Mouse (Mus musculus): Measurements from ENCODE around the gene 1700024P04Rik. TPM values are rescaled to one million over a fixed set of nuclear protein-coding genes. Genes with fewer than 3 reads are reported as not detected.
A peak's percentile ranks its signal among the peaks of the same experiment; 100 is the strongest.

The 1700024P04Rik gene
- not detected in 2 replicates for polyA plus RNA-seq (2015; fragmentation: Nextera tagmentation; extraction: Ambion mirVana)

DNA sequence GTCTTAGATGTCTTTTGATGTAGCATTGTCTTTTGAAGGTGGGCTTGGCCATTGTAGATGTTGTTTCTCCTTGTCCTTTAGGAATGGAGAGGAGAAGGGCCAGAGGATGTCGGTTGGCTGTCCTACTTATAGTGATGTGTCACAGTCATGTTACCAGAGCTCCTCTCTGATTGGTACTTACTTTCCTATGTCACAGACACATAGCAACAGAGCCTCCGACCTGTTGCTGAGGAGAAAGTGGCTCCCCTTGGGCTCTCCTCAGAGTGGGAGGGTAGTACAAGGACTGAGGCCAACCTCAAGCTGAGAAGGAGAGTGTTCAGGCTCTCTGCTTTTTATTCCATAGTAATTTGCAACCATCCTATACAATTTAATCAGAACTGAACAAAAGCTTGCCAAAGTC is at the start of gene 1700024P04Rik:
Gene 1700024P04Rik (minus strand): TSS at position 101 of the 400 bp plus-strand sequence.
- H3K9me3 ChIP-seq: no peaks in the 10 kb centered on the region
- no peak for ATAC-seq (ENCODE audit: insufficient read depth, low FRiP score, low read depth)
- H3K4me1 ChIP-seq: no peaks in the 10 kb centered on the region
- 64% methylated on average over 2 of the region's 2 CpGs for WGBS
- no peaks in the 10 kb centered on the region for H3K36me3 ChIP-seq
- no peak within 1 kb of the TSS for H3K4me2 ChIP-seq
- H3K9ac ChIP-seq: no peak within 1 kb of the TSS
- H3K27me3 ChIP-seq (replicated peaks): no peaks in the 10 kb centered on the region
- H3K4me3 ChIP-seq (replicated peaks): no peak within 1 kb of the TSS
- no peak within 1 kb of the TSS for H3K27ac ChIP-seq

DNA sequence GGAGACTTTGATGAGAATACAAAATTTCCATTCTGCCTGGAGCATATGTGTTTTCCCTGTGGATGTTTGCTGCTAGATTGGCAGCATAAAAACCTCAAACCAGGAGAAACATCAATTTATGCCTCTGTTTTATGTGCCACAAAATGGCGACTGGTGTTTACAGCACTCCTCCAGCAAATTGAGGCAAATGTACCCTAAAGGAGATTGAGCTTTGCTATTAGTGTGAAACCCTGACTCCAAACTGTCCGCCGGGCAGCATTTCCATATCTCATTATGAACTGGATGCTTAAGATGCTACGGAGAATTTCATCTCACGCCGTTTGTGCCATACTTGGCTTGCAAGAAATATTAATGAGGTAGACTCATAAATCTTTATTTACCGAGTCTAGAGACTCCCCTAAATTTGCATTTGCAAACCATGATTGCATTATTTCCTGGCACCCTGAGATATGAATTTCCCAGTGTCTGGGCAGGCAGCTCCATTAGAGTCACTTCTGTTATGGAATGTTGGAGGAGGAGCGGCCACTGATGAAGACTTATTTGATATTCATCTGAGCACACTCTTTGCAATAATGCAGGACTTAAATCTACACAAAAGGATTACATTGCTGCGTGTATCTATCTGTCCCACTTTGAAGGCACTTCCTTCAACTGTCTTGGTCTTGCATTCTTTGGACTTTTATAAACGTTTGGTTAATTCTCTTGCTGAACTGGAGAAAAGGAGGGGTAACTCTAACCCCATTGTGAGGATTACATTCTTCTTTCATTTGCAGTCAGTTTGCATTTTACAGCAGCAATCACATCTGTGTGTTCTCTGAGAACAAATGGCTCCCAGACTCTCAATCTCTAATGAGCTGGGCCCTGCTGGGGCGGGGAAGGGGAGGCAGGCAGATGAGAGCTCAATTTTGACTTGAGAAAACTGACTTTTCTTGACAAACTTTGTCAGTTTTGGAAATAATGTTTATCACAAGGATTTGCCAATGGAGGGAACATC is 47.2 kb upstream of the 1700024P04Rik start:
- H3K9ac ChIP-seq: no peak overlapping the region
- ATAC-seq (ENCODE audit: insufficient read depth, low FRiP score, low read depth): no peak
- H3K4me3 ChIP-seq (replicated peaks): no peak overlapping the region
- WGBS: 63% methylated on average over 11 of the region's 11 CpGs
- no peaks in the 10 kb centered on the region for H3K36me3 ChIP-seq
- no peaks in the 10 kb centered on the region for H3K4me1 ChIP-seq
- no peaks in the 10 kb centered on the region for H3K27me3 ChIP-seq (replicated peaks)
- H3K27ac ChIP-seq: no peak overlapping the region
- no peaks in the 10 kb centered on the region for H3K9me3 ChIP-seq
- no peak overlapping the region for H3K4me2 ChIP-seq

DNA sequence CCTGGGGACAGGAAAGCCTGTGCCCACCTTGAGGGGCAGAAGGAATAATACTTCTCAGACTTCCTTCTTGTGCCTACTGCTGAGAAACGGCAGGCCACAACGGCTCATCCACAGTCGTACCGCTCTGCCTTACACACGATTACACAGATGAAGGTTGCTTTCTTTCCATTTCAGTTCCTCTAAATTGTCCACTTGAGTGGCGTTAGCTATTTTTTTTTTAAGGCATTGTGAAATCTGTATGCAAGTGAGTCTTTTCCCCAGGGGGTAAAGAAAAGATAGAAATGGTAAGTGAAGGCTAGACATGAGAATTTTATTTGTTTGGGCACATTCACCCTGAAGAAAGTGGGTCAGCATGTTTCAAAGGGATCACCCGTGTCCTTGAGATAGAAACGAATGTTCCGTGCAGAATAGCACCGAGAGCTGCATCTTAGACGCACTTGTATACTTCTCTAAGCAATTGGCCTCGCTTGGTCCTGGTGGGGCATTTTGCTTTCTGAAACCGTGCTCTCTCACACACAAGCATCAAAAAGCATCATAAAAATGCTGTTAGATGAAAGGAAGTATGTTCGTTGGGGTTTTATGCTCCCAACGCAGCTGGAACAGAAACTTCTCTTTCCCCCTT is 46.3 kb upstream of the 1700024P04Rik start:
- 78% methylated on average over 15 of the region's 15 CpGs for WGBS
- Histone ChIP-seq H3K9ac (no peak overlapping the region), H3K27ac (no peak overlapping the region), H3K4me1 (no peaks in the 10 kb centered on the region), H3K4me3 (replicated peaks) (no peak overlapping the region), H3K4me2 (no peak overlapping the region), H3K36me3 (no peaks in the 10 kb centered on the region), H3K9me3 (no peaks in the 10 kb centered on the region), H3K27me3 (replicated peaks) (no peaks in the 10 kb centered on the region)
- ATAC-seq (ENCODE audit: insufficient read depth, low FRiP score, low read depth): no peak

DNA sequence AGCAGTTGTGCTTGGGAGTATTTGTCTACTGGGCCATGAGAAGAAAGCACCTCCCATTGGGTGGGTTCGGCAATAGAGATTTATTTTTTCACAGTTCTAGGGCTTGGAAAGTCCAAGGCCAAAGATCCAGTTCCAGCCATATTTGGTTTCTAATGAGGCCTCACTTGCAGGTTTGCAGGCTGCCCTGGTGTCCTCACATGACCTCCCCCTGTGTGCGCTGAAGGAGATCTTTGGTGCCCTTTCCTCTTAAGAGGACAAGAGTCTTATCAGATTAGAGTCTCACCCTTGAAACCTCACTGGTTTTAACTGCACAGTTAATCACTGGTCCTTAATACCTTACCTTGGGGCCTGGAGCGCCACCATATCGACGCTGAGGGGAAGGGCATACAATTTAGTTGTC is 40.9 kb upstream of the 1700024P04Rik start:
- ATAC-seq (ENCODE audit: insufficient read depth, low FRiP score, low read depth): no peak
- no peak overlapping the region for H3K27ac ChIP-seq
- H3K9ac ChIP-seq: no peak overlapping the region
- H3K4me1 ChIP-seq: no peaks in the 10 kb centered on the region
- no peak overlapping the region for H3K4me3 ChIP-seq (replicated peaks)
- no peaks in the 10 kb centered on the region for H3K27me3 ChIP-seq (replicated peaks)
- H3K36me3 ChIP-seq: no peaks in the 10 kb centered on the region
- H3K9me3 ChIP-seq: no peaks in the 10 kb centered on the region
- no peak overlapping the region for H3K4me2 ChIP-seq
- WGBS: 74% methylated on average over 5 of the region's 5 CpGs

DNA sequence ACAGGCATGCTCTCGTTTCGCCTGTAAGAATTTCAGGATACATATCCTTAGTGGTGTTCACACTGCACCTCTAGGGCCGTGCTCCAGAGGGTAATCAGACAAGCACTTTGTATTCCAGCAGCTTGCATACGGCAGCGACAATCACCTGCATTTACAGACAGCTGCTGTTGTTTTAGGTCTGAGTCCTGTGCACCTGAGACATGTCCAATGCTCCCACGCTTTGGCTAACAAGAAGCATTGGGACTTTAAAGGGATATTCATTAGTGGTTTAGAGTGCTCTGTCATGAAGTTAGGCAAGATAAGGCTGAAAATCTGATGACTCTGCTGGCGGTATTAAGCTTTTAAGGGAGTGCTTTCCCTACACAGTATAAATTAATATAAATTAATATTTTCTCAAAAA is 37.7 kb upstream of the 1700024P04Rik start:
- no peaks in the 10 kb centered on the region for H3K27me3 ChIP-seq (replicated peaks)
- H3K4me3 ChIP-seq (replicated peaks): no peak overlapping the region
- no peak overlapping the region for H3K27ac ChIP-seq
- WGBS: 77% methylated on average over 7 of the region's 7 CpGs
- H3K9me3 ChIP-seq: no peaks in the 10 kb centered on the region
- no peak for ATAC-seq (ENCODE audit: insufficient read depth, low FRiP score, low read depth)
- no peaks in the 10 kb centered on the region for H3K36me3 ChIP-seq
- H3K4me2 ChIP-seq: no peak overlapping the region
- H3K4me1 ChIP-seq: no peaks in the 10 kb centered on the region
- no peak overlapping the region for H3K9ac ChIP-seq

DNA sequence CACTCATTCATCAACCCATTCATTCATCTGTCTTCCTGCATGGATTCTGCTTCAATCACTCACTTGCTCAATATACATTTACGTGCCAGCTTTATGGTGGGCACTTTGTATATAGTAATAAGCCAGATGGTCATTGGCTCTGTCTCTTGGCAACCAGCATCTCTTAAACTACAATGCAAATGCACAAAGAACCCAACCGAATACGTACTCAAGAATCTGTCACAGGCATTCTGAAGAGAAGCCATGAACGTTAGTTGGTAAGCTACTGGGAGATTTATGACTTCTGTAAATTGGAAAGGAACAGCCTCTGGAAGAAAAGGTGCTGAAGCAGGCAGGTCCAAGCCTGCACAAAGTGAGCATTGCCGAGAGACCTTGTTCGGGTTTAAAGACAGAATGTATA is 36.8 kb upstream of the 1700024P04Rik start:
- H3K4me2 ChIP-seq: no peak overlapping the region
- no peaks in the 10 kb centered on the region for H3K27me3 ChIP-seq (replicated peaks)
- no peaks in the 10 kb centered on the region for H3K36me3 ChIP-seq
- no peaks in the 10 kb centered on the region for H3K9me3 ChIP-seq
- H3K9ac ChIP-seq: no peak overlapping the region
- H3K4me1 ChIP-seq: no peaks in the 10 kb centered on the region
- H3K4me3 ChIP-seq (replicated peaks): no peak overlapping the region
- ATAC-seq (ENCODE audit: insufficient read depth, low FRiP score, low read depth): no peak
- 71% methylated on average over 6 of the region's 6 CpGs for WGBS
- no peak overlapping the region for H3K27ac ChIP-seq

DNA sequence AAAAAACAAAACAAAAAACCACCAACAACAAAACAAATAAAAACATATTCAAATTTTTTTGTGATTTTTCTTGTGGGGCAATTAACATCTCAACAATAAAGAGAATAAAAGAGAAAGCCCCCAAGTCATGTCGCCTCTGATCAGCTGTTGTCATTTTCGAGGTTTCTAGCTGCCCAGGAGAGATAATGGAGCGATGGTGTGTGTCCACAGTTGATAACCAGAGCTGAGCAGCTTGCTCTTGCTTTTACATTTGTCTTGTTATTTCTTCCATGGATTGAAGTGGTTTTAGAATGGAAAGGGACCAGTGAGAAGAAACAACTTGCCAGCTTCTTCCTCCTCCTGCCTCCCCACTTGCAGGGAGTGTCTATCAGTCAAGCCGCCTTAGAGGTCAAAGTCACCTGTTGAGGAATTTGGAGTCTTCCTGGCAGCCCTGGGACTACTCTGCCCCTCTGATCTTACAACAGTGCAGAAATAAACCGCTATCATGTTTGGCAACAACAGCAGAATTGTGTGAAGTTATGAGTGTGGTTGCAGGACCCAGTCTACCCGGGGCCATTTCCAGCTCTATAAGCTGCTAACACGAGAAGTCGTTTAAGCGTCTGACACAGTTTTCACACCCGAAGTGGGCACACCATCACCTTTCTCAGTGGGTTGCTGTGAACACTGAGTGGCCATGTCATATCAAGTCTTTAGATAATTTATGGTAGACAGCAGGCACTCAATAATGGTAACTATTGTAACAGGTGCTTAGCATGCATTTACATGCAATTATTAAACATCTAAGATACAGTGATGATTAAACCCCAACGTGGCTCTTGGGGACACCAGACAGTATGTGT is 35.7 kb upstream of the 1700024P04Rik start:
- Histone ChIP-seq H3K4me2 (no peak overlapping the region), H3K27ac (no peak overlapping the region), H3K9me3 (no peaks in the 10 kb centered on the region), H3K9ac (no peak overlapping the region), H3K4me3 (replicated peaks) (no peak overlapping the region), H3K27me3 (replicated peaks) (no peaks in the 10 kb centered on the region), H3K4me1 (no peaks in the 10 kb centered on the region), H3K36me3 (no peaks in the 10 kb centered on the region)
- WGBS: 79% methylated on average over 11 of the region's 11 CpGs
- peak; percentile 76; the same call in 1 of the 2 replicates for ATAC-seq (ENCODE audit: insufficient read depth, low FRiP score, low read depth)

DNA sequence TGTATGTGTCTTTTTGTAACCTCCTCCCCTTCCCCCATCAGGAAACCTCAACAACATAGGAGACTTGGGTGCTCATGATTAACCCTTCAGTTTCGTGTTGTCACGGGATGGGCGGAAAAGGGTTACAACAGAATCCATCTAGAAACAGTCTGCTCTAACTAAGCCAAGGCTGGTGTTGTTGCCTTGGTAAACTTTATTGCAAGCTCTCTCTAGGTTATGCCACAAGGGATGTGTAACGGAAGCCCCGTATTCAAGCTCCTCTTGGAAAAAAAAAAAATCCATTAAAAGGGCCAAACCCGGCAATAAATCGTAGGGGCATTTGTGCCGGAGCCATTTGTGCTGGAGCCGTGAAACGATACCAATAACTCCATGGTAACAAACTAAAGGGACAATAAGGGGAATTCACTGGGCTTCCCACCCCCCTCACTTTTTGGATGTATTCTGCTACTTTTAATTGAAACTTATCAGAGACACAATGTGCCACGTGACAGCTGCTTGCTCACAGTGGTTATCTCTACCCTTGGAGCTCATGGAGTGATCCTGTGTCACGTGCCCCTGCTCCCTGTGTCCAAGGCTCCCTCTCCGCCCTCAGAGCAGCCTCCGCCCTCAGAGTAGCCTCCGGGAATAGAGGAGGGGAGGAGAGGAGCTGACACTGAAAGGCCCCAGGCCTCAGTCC is 34.3 kb upstream of the 1700024P04Rik start:
- 0 out of 2 replicates have a peak overlapping the region, but pooled peaks have one; percentile 11 for H3K4me2 ChIP-seq
- WGBS: 65% methylated on average over 15 of the region's 15 CpGs

DNA sequence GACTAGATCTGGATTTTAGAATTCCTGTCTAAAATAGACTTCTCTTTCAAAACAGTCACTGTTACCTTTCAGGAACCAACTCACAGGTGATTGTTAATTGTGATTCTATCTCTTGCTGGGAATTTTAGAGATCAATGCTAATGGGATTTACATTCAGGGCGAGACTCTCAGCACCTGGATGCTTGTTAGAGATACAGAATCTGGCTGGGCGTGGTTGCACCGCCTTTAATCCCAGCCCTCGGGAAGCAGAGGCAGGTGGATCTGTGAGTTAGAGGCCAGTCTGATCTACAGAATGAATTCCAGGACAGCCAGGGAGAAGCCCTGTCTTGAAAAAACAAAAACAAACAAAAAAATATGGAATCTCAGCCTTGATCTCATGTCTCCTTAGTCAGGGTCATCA is 32.3 kb upstream of the 1700024P04Rik start:
- Histone ChIP-seq H3K9ac (no peak overlapping the region), H3K27ac (no peak overlapping the region), H3K4me2 (no peak overlapping the region), H3K36me3 (no peaks in the 10 kb centered on the region), H3K4me1 (no peaks in the 10 kb centered on the region), H3K9me3 (no peaks in the 10 kb centered on the region), H3K27me3 (replicated peaks) (no peaks in the 10 kb centered on the region), H3K4me3 (replicated peaks) (no peak overlapping the region)
- no peak for ATAC-seq (ENCODE audit: insufficient read depth, low FRiP score, low read depth)
- WGBS: 67% methylated on average over 4 of the region's 4 CpGs

More for the DNA sequence above, 34.3 kb upstream of the 1700024P04Rik start:
- H3K4me3 ChIP-seq (replicated peaks): no peak overlapping the region
- no peaks in the 10 kb centered on the region for H3K27me3 ChIP-seq (replicated peaks)
- H3K4me1 ChIP-seq: no peaks in the 10 kb centered on the region
- H3K27ac ChIP-seq: no peak overlapping the region
- no peaks in the 10 kb centered on the region for H3K9me3 ChIP-seq
- H3K9ac ChIP-seq: no peak overlapping the region
- no peaks in the 10 kb centered on the region for H3K36me3 ChIP-seq
- ATAC-seq (ENCODE audit: insufficient read depth, low FRiP score, low read depth): peak; percentile 91

DNA sequence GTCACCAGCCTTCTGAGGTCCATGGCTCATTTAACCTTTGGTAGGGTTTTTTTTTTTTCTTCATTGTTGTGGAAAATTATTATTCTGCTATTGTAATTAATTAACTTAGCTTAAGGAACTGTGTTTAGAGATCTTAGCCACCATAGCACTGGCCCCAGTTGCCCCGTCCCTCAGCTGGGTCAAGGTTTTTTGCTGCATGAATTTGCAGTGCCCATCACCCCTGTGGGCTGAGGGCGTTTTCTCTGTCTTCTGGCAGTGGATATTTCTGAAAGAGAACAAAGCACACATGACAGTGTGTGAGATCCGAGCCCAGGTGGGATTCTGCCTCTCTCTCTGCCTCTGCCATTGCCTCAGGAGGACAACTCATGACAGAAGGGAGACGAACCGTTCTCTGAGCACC is 28.5 kb upstream of the 1700024P04Rik start:
- Histone ChIP-seq H3K9ac (no peak overlapping the region), H3K4me3 (replicated peaks) (no peak overlapping the region), H3K27ac (no peak overlapping the region), H3K4me2 (no peak overlapping the region), H3K4me1 (no peaks in the 10 kb centered on the region), H3K9me3 (no peaks in the 10 kb centered on the region), H3K27me3 (replicated peaks) (no peaks in the 10 kb centered on the region), H3K36me3 (no peaks in the 10 kb centered on the region)
- WGBS: 84% methylated on average over 5 of the region's 5 CpGs
- ATAC-seq (ENCODE audit: insufficient read depth, low FRiP score, low read depth): no peak

DNA sequence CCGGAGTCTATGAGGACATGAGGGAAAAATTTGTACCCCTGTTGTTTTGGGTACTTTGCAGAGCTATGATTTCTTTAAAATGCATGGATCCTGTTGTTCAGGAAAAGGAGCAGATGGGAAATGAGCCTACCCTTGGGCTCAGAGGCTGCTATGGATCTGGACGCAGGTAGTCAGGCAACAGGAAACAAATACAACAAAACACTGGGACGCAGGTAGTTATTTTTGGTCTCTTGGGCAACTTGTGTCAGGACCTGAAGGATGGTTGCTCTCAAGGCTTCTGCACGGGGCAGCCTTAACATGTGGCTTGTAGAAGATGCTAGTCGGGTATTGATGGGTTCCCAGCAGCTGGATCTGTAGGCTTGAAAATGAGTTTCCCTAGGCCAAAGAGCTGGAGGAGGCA is 23.6 kb upstream of the 1700024P04Rik start:
- H3K9me3 ChIP-seq: no peaks in the 10 kb centered on the region
- no peak overlapping the region for H3K4me3 ChIP-seq (replicated peaks)
- H3K4me2 ChIP-seq: no peak overlapping the region
- H3K9ac ChIP-seq: no peak overlapping the region
- ATAC-seq (ENCODE audit: insufficient read depth, low FRiP score, low read depth): no peak
- no peak overlapping the region for H3K27ac ChIP-seq
- H3K4me1 ChIP-seq: no peaks in the 10 kb centered on the region
- H3K36me3 ChIP-seq: no peaks in the 10 kb centered on the region
- H3K27me3 ChIP-seq (replicated peaks): no peaks in the 10 kb centered on the region
- WGBS: 84% methylated on average over 5 of the region's 5 CpGs

Data from stomach, embryonic 15.5 days (tissue).